Mouse (Mus musculus): ENCODE measurements at regions not wholly inside any gene's neighbourhood (a gene's known extent, or its start where the extent isn't known, plus 50 kb on each side); places are given as distances from the start of the nearest gene placed in this dataset.
"Not testable (repeated sequence)": the region's sequence is repeated elsewhere in the genome, so short reads cannot be mapped to it uniquely, and the experiment has no call there.

DNA sequence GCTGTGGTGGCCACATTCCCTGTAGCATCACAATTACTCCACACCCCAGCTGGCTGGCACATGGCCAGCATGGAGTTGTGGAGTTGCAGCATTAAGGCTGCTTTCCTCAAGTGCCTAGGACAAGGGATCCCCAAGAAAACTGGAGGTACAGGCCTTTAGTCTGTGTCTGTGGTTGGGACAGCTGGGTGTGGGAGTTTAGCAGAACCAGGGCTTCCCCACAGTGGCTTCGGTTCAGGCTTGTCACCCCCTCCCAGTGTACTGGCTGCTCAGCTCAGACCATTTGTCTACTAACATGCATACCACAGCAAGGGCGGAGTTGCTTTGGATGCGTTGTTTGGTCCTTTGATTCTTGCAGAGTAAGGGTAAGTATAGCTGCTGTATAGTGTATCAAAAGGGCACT is 79.1 kb upstream of the Neurl1b start:
- Histone ChIP-seq H3K4me3 (no peak overlapping the region), H3K9me3 (no peaks in the 10 kb centered on the region), H3K4me2 (no peak overlapping the region), H3K36me3 (no peaks in the 10 kb centered on the region), H3K9ac (no peak overlapping the region), H3K27me3 (replicated peaks) (no peaks in the 10 kb centered on the region; the same call in 1 of the 2 replicates), H3K27ac (replicated peaks) (no peak overlapping the region), H3K4me1 (0 out of 2 replicates have a peak, but pooled peaks cover 8% of the 10 kb centered on the region)
- WGBS: 58% methylated on average over 3 of the region's 3 CpGs
- no peak for ATAC-seq (ENCODE audit: extremely low read depth, insufficient number of reproducible peaks, low FRiP score, low TSS enrichment)

DNA sequence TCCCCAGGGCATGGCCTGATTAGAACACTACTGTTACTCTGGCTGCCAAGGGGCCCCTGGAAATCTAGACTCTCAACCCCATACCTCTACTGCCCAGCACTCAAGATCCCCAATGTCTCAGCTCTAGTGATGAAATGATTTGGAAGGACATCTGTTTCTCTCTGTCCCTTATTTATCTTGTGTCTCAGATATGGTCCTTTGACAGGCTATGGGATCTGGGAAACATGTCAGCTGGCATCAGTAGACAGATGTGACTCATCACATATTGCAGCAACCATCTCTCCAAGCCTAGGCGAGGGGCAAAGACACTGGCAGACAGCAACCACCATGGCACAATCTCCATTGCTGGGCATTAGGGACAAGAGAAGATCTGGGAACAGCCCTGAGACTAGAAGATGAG is 78.6 kb upstream of the Neurl1b start:
- H3K4me2 ChIP-seq: no peak overlapping the region
- H3K27me3 ChIP-seq (replicated peaks): no peaks in the 10 kb centered on the region; the same call in 1 of the 2 replicates
- ATAC-seq (ENCODE audit: extremely low read depth, insufficient number of reproducible peaks, low FRiP score, low TSS enrichment): no peak
- 64% methylated on average over 1 of the region's 1 CpGs for WGBS
- no peaks in the 10 kb centered on the region for H3K9me3 ChIP-seq
- no peaks in the 10 kb centered on the region for H3K36me3 ChIP-seq
- H3K4me1 ChIP-seq: 0 out of 2 replicates have a peak, but pooled peaks cover 8% of the 10 kb centered on the region
- H3K9ac ChIP-seq: no peak overlapping the region
- H3K27ac ChIP-seq (replicated peaks): no peak overlapping the region
- H3K4me3 ChIP-seq: no peak overlapping the region

DNA sequence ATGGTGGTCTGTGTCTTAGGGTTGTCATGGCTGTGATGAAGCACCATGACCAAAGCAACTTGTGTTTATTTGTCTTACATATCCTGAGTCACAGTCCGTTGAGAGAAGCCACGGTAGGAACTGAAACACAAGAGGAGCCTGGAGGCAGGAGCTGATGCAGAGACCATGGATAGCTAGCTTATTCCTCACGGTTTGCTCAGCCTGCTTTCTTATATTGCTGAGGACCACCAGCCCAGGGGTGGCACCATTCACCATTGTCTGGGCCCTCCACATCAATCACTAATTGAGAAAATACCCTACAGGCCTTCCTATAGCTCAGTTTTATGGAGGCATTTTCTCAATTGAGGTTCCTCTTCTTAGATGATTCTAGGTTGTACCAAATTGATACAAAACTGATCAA is 77.5 kb upstream of the Neurl1b start:
- Histone ChIP-seq H3K36me3 (no peaks in the 10 kb centered on the region), H3K9me3 (no peaks in the 10 kb centered on the region), H3K27ac (replicated peaks) (no peak overlapping the region), H3K4me1 (0 out of 2 replicates have a peak, but pooled peaks cover 8% of the 10 kb centered on the region), H3K27me3 (replicated peaks) (no peaks in the 10 kb centered on the region; the same call in 1 of the 2 replicates), H3K9ac (no peak overlapping the region), H3K4me3 (no peak overlapping the region), H3K4me2 (no peak overlapping the region)
- WGBS: 72% methylated on average over 3 of the region's 3 CpGs
- no peak for ATAC-seq (ENCODE audit: extremely low read depth, insufficient number of reproducible peaks, low FRiP score, low TSS enrichment)

DNA sequence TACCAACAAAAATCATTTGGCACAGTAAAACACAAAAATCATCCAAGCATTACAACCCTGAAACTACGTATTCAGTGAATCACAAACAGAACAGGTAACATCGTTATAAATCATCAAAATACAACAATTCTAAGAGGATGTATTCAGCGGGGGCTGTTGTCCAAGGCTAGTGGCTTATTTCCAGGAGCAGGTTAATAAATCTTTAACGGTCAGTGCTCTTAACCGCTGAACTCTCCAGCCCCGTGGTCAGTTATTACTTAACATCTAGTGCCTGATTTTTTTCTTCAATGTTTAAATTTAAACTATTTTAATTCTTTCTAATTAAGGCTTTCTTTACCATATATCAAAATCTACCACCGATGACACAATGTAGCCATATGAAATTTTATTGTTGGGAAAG is 69.2 kb upstream of the Neurl1b start:
- not testable (repeated sequence) for H3K4me3 ChIP-seq; H3K4me1 ChIP-seq; ATAC-seq (ENCODE audit: extremely low read depth, insufficient number of reproducible peaks, low FRiP score, low TSS enrichment); H3K9ac ChIP-seq; H3K27ac ChIP-seq (replicated peaks); H3K9me3 ChIP-seq; H3K36me3 ChIP-seq; H3K4me2 ChIP-seq; H3K27me3 ChIP-seq (replicated peaks)
- 86% methylated on average over 7 of the region's 7 CpGs for WGBS

DNA sequence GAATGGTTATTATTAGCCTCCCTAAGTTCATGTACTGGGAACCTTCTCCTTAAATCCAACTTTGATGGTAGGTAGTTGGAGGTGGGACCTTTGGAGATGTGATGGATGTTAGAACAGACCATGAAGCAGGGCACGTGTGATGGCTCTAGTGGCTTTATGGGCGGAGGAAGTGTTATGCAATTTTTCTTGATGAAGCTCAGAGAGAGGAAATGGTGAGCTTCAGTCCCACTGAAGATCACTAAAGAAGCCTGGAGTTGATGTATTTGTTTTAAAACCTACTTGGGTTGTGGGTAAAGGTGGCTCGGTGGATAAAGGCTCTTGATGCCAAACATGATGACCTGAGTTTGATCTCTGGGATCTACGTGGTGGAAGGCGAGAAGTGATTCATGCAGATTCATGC is 66.5 kb upstream of the Neurl1b start:
- Histone ChIP-seq H3K4me1 (peaks cover 19% of the 10 kb centered on the region), H3K4me3 (no peak overlapping the region), H3K9ac (no peak overlapping the region), H3K27me3 (replicated peaks) (peaks cover 3% of the 10 kb centered on the region; the same call in 1 of the 2 replicates), H3K36me3 (no peaks in the 10 kb centered on the region), H3K4me2 (no peak overlapping the region), H3K27ac (replicated peaks) (no peak overlapping the region), H3K9me3 (0 out of 2 replicates have a peak, but pooled peaks cover 3% of the 10 kb centered on the region)
- 83% methylated on average over 5 of the region's 5 CpGs for WGBS
- ATAC-seq (ENCODE audit: extremely low read depth, insufficient number of reproducible peaks, low FRiP score, low TSS enrichment): no peak

DNA sequence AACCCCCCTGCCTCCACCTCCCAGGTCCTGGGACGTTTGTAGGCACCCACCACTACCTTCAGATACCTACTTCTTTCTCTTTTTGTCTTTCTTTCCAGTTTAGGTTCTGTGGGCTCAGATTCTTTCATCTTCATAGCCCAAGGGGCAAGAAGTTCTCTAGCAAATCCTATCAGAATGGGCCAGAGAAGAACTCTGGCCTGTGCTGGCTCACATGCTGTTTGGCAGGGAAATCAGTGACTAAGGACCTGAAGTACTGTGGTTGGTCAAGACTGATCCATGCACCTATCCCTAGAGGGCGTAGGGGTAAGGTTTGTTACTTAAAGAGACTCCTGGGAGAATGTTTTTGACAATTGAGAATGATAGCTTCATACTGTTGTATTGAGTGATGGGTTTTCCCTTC is 64.9 kb upstream of the Neurl1b start:
- H3K36me3 ChIP-seq: no peaks in the 10 kb centered on the region
- no peak overlapping the region for H3K4me2 ChIP-seq
- no peaks in the 10 kb centered on the region for H3K27me3 ChIP-seq (replicated peaks)
- WGBS: 52% methylated on average over 2 of the region's 2 CpGs
- H3K9ac ChIP-seq: no peak overlapping the region
- H3K27ac ChIP-seq (replicated peaks): no peak overlapping the region
- H3K9me3 ChIP-seq: 0 out of 2 replicates have a peak, but pooled peaks cover 3% of the 10 kb centered on the region
- H3K4me1 ChIP-seq: peaks cover 27% of the 10 kb centered on the region
- no peak overlapping the region for H3K4me3 ChIP-seq
- no peak for ATAC-seq (ENCODE audit: extremely low read depth, insufficient number of reproducible peaks, low FRiP score, low TSS enrichment)

DNA sequence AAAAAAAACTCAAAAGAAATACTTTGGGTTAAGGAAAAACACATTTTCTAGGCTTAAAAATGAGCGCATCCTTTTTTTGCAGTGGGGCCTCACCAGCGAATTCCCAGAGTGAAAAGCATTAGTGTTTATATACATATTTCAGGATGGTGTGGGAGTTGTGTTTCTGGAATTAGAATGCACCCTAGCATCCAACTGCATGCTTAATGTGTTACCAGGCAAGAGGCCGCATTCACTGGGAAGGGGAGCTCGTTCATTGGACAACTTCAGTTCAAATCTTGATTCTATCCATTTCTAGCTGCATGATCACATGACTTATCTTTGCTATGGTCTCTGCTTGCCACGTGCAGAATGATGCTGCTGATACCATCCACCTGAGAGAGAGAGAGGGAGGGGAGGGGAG is 64.4 kb upstream of the Neurl1b start:
- Histone ChIP-seq H3K4me2 (no peak overlapping the region), H3K9me3 (0 out of 2 replicates have a peak, but pooled peaks cover 3% of the 10 kb centered on the region), H3K4me1 (peaks cover 32% of the 10 kb centered on the region), H3K27ac (replicated peaks) (no peak overlapping the region), H3K27me3 (replicated peaks) (no peaks in the 10 kb centered on the region), H3K36me3 (no peaks in the 10 kb centered on the region), H3K9ac (no peak overlapping the region), H3K4me3 (no peak overlapping the region)
- 76% methylated on average over 5 of the region's 5 CpGs for WGBS
- no peak for ATAC-seq (ENCODE audit: extremely low read depth, insufficient number of reproducible peaks, low FRiP score, low TSS enrichment)

DNA sequence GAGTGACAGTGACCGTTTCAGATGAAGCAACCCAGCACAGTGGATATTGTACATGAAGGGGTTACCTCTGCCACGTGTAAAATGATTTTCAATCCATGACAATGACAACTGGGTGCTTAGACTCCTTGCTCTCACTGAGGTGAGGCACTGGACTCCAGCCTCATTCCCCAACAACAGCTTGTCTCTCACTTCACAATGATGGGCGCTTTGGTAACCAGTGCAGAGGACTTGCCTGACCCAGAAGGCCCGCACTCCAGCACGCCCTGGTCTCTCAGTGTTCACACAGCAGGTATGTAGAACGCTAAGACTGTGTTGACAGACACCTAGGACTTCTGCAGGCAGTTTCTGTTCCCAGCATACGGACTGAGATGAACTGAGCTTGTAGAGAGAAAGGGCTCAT is 62.6 kb upstream of the Neurl1b start:
- Histone ChIP-seq H3K4me3 (no peak overlapping the region), H3K27ac (replicated peaks) (no peak overlapping the region)
- ATAC-seq (ENCODE audit: extremely low read depth, insufficient number of reproducible peaks, low FRiP score, low TSS enrichment): no peak

DNA sequence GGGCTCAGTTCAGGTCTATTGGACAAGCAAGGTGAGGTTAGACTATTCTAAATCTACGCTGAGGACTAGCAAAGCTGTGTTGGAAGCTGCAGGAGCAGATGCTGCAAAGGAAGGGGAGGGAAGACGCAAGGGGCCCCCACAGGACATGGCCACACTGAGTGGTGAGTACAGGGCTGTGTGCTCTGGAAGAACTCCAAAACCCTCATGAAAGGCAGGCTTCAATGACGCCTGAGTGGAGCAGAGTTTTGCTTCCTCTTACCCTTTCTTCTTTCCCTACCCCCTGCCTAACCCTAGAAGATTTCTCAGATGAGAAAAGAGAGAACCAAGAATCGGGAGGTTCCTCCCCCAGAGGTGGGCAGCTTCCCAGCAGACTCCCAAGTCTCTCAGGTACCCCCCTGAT is 61.9 kb upstream of the Neurl1b start:
- no peak for ATAC-seq (ENCODE audit: extremely low read depth, insufficient number of reproducible peaks, low FRiP score, low TSS enrichment)
- Histone ChIP-seq H3K27me3 (replicated peaks) (no peaks in the 10 kb centered on the region), H3K9me3 (0 out of 2 replicates have a peak, but pooled peaks cover 3% of the 10 kb centered on the region), H3K27ac (replicated peaks) (no peak overlapping the region), H3K4me2 (no peak overlapping the region), H3K4me3 (no peak overlapping the region), H3K4me1 (peaks cover 40% of the 10 kb centered on the region), H3K36me3 (no peaks in the 10 kb centered on the region), H3K9ac (no peak overlapping the region)
- 35% methylated on average over 4 of the region's 4 CpGs for WGBS

More for the DNA sequence above, 62.6 kb upstream of the Neurl1b start:
- Histone ChIP-seq H3K9ac (no peak overlapping the region), H3K4me2 (no peak overlapping the region), H3K36me3 (no peaks in the 10 kb centered on the region), H3K9me3 (0 out of 2 replicates have a peak, but pooled peaks cover 3% of the 10 kb centered on the region), H3K4me1 (peaks cover 40% of the 10 kb centered on the region), H3K27me3 (replicated peaks) (no peaks in the 10 kb centered on the region)
- WGBS: 71% methylated on average over 7 of the region's 7 CpGs

DNA sequence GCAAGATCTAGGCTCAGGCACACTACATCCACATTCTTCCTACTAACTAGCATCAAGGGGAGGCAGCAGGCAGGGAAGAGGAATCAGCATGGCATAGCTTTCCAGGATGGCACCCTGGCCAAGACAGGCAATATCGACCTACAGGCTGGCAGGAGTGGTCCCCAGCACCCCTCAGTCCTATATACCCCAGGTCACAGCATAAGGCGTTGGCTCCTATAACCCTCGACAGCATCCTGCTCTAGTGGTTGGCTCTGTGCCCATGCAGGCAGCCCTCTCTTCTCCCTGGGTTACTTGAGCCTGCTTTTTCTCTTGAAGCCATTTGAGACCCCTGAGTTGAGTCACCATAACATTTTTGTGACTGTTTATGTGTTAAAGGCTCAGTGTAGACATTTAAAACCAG is 60.2 kb upstream of the Neurl1b start:
- H3K9me3 ChIP-seq: 0 out of 2 replicates have a peak, but pooled peaks cover 3% of the 10 kb centered on the region
- peak overlapping the region; percentile 16 for H3K9ac ChIP-seq
- H3K4me1 ChIP-seq: peaks cover 51% of the 10 kb centered on the region
- no peak overlapping the region for H3K4me2 ChIP-seq
- no peak overlapping the region for H3K4me3 ChIP-seq
- H3K27ac ChIP-seq (replicated peaks): 0 out of 2 replicates have a peak overlapping the region, but pooled peaks have one; percentile 1
- WGBS: 32% methylated on average over 3 of the region's 3 CpGs
- no peaks in the 10 kb centered on the region for H3K27me3 ChIP-seq (replicated peaks)
- ATAC-seq (ENCODE audit: extremely low read depth, insufficient number of reproducible peaks, low FRiP score, low TSS enrichment): no peak
- H3K36me3 ChIP-seq: no peaks in the 10 kb centered on the region

DNA sequence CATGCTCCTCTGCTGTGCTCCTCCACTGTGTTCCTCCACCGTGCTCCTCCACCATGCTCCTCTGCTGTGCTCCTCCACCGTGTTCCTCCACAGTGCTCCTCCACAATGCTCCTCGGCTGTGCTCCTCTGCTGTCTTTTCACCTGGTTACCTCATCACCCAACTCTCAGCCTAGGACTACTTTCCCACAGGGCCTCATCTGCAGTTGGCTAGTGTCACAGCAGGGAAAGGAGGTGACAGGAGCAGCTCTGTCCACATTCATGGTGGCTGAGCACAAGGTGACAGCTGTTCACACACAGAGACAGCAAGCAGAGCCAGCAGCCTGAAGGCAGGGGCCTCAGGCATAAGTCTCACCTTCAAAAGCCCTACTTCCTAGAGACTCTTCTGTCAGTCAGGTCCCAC is 59.3 kb upstream of the Neurl1b start:
- no peak for ATAC-seq (ENCODE audit: extremely low read depth, insufficient number of reproducible peaks, low FRiP score, low TSS enrichment)

DNA sequence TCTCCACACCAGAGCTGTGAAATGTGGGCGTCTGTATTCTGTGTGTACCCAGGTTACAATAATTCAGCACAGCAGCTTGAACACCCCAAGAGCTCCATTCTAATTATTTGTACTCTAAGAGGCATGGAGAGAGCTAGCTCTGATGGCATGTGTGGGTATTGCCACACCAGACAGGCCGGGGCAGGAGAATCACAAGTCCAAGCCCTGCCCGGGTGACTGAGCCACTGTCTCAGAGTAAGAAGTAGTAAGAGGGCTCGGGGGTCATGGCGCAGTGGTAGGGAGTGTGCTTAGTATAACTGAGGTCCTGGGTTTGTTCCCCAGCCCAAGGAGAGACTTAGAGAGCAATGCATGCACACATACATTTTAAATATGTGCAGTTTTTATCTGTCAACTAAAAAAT is 57.7 kb upstream of the Neurl1b start:
- 65% methylated on average over 5 of the region's 5 CpGs for WGBS
- no peaks in the 10 kb centered on the region; the same call in 1 of the 2 replicates for H3K27me3 ChIP-seq (replicated peaks)
- H3K4me3 ChIP-seq: no peak overlapping the region
- H3K36me3 ChIP-seq: no peaks in the 10 kb centered on the region
- no peak overlapping the region for H3K4me2 ChIP-seq
- H3K9ac ChIP-seq: no peak overlapping the region
- 0 out of 2 replicates have a peak overlapping the region, but pooled peaks have one; percentile 9 for H3K27ac ChIP-seq (replicated peaks)
- peaks cover 73% of the 10 kb centered on the region for H3K4me1 ChIP-seq
- H3K9me3 ChIP-seq: no peaks in the 10 kb centered on the region
- no peak for ATAC-seq (ENCODE audit: extremely low read depth, insufficient number of reproducible peaks, low FRiP score, low TSS enrichment)

More for the DNA sequence above, 59.3 kb upstream of the Neurl1b start:
- Histone ChIP-seq H3K4me3 (no peak overlapping the region), H3K4me2 (no peak overlapping the region), H3K36me3 (no peaks in the 10 kb centered on the region), H3K4me1 (peaks cover 59% of the 10 kb centered on the region), H3K27ac (replicated peaks) (peak overlapping the region; percentile 34; the same call in 1 of the 2 replicates), H3K27me3 (replicated peaks) (no peaks in the 10 kb centered on the region; the same call in 1 of the 2 replicates), H3K9me3 (0 out of 2 replicates have a peak, but pooled peaks cover 3% of the 10 kb centered on the region), H3K9ac (no peak overlapping the region)
- WGBS: 67% methylated on average over 3 of the region's 3 CpGs

Data from heart, embryonic 13.5 days (tissue).